Mouse (Mus musculus) G1E (cell line): ENCODE measurements around the gene Wfdc10. TPM values are rescaled to one million over a fixed set of nuclear protein-coding genes. Genes with fewer than 3 reads are reported as not detected.
"Not testable (repeated sequence)": the region's sequence is repeated elsewhere in the genome, so short reads cannot be mapped to it uniquely, and the experiment has no call there.

Source experiments
- ATAC-seq: 2 replicates; pipeline ENCODE4 v1.8.0; 2016; ENCODE audit warnings: mild to moderate bottlenecking; ENCODE audit not compliant: insufficient number of reproducible peaks, poor library complexity, low FRiP score, severe bottlenecking; ENCODE audit errors: extremely low read depth
- DNase-seq: peaks from one replicate; pipeline ENCODE4 v3.0.0; 2012; ENCODE audit warnings: low spot score
- H3K27me3 ChIP-seq: 2 replicates; pipeline ENCODE4 v1.6.1; 2012; ENCODE audit warnings: mild to moderate bottlenecking, low read length, inconsistent platforms; ENCODE audit not compliant: insufficient read depth
- H3K36me3 ChIP-seq: replicated peaks from 2 replicates; pipeline ENCODE3; 2012; ENCODE audit warnings: mild to moderate bottlenecking, inconsistent platforms
- H3K4me1 ChIP-seq: 2 replicates; pipeline ENCODE4 v1.6.1; 2012; ENCODE audit warnings: low read depth, low read length, inconsistent platforms, mixed read lengths; ENCODE audit not compliant: insufficient read depth
- H3K4me3 ChIP-seq: 2 replicates; pipeline ENCODE4 v1.5.1; 2012; ENCODE audit warnings: low read depth, mild to moderate bottlenecking, inconsistent platforms, low read length, moderate library complexity, mixed read lengths
- H3K9me3 ChIP-seq: replicated peaks from 2 replicates; pipeline ENCODE4 v1.6.1; 2012; ENCODE audit warnings: inconsistent platforms
- CTCF ChIP-seq: IDR thresholded peaks from 2 replicates; pipeline ENCODE4 v1.5.1; 2012; ENCODE audit warnings: low read depth, low read length, inconsistent platforms, mixed read lengths
- GATA1 ChIP-seq: IDR thresholded peaks from 2 replicates; pipeline ENCODE4 v1.6.1; 2012; ENCODE audit warnings: borderline replicate concordance, low read length, inconsistent platforms, mixed read lengths
- GATA2 ChIP-seq: IDR thresholded peaks from 2 replicates; pipeline ENCODE4 v1.6.1; 2012; ENCODE audit warnings: low read depth, low read length, inconsistent platforms, borderline replicate concordance
- POLR2AphosphoS5 ChIP-seq: IDR thresholded peaks from 2 replicates; pipeline ENCODE4 v1.6.1; 2012; ENCODE audit warnings: low read depth, low read length, inconsistent platforms; ENCODE audit not compliant: insufficient replicate concordance
- TAL1 ChIP-seq: conservative IDR thresholded peaks from 2 replicates; pipeline ENCODE4 v1.6.1; 2012; ENCODE audit warnings: low read depth, low read length, inconsistent platforms, mixed read lengths
- polyA plus RNA-seq: library from polyadenylated mRNA; stranded (reverse); fragments of >175 nt; gene quantifications from 2 replicates; pipeline ENCODE4 v1.2.3, GENCODE M21; 2012
- total RNA-seq, 2 experiments: library from RNA; stranded (forward) in 1 of 2; stranded (reverse) in 1 of 2; fragments of 200-1000 nt in 1 of 2; fragments of >200 nt in 1 of 2; fragmentation: Nextera tagmentation in 1 of 2; gene quantifications; 2 replicates each; pipeline ENCODE4 v1.2.3; 2014 to 2017

Gene Wfdc10
- total RNA-seq (2014; fragmentation: Nextera tagmentation) = not detected in 2 replicates
- total RNA-seq (2017) = 0.64 TPM in 1 of 2 replicates, not detected in the other
- not detected in 2 replicates for polyA plus RNA-seq

DNA sequence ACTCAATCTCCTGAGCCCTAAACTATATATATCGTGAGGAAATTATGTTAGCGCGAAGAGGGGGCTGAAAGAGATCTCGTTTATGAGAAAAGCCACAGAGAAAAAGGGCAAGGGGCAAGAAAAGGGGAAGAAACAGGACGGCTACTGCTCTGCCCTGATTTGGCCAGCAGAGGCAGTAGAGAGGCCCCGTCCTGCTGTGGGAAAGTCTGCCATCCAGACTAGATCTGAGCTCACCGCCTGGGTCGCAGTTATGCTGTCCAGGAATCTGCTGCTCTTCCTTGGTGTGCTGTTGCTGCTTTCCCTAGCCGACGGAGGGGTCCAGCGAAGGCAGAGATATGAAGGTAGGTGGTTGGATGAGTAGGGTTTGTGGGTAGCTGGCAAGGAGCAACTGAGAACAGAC is at the start of gene Wfdc10:
Gene Wfdc10 (plus strand): TSS at position 189 of the 400 bp plus-strand sequence.
- no peaks in the 10 kb centered on the region for H3K36me3 ChIP-seq
- TF ChIP-seq CTCF (peak; percentile 87), GATA2 (no peak)
- no peaks in the 10 kb centered on the region for H3K9me3 ChIP-seq
- 0 out of 2 replicates have a peak, but pooled peaks cover 3% of the 10 kb centered on the region for H3K4me1 ChIP-seq
- H3K27me3 ChIP-seq = no peaks in the 10 kb centered on the region
- ATAC-seq (peak; percentile 54; the same call in 1 of the 2 replicates), DNase-seq (peak; percentile 22)
- H3K4me3 ChIP-seq = no peak within 1 kb of the TSS

DNA sequence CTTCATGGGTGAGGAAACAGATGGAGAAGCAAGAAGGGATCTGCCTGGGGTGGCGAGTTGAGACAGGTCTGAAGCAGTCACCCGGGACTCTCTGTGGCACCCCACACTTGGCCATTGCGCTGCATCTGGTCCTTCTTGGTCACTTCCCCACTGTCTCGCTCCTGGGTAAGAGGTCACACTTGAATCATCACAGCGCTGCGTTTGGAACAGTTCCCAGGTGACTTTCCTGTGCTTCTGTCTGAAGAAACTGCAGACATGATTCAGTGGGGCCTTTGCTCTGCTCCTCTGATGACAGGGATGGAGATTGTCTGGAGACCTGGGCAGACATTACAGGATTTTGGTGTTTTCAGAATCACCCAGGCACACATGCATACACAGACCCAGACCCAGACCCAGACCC is 47.1 kb upstream of the Wfdc10 start:
- no peak for DNase-seq
- no peaks in the 10 kb centered on the region for H3K9me3 ChIP-seq
- ATAC-seq = no peak
- no peak for TF ChIP-seq GATA2
- TF ChIP-seq GATA1 = no peak
- no peak for TF ChIP-seq TAL1
- TF ChIP-seq POLR2AphosphoS5 = no peak
- TF ChIP-seq CTCF = no peak
- no peaks in the 10 kb centered on the region for H3K36me3 ChIP-seq
- no peaks in the 10 kb centered on the region for H3K4me1 ChIP-seq
- peaks cover 6% of the 10 kb centered on the region; the same call in 1 of the 2 replicates for H3K27me3 ChIP-seq
- no peak overlapping the region for H3K4me3 ChIP-seq

- H3K4me1 ChIP-seq, ATAC-seq, H3K36me3 ChIP-seq, H3K9me3 ChIP-seq, DNase-seq, H3K4me3 ChIP-seq, H3K27me3 ChIP-seq: not testable (repeated sequence)
Observed at GRCm38 (mm10) chr2:164613471-164613870, 42.4 kb upstream of the Wfdc10 start, which contains the start of the genes Wfdc6b and Wfdc8. Gene Wfdc6b, plus strand, starts transcription at chr2:164613522. Gene Wfdc8, minus strand, starts transcription at chr2:164613626.

- no peaks in the 10 kb centered on the region for H3K36me3 ChIP-seq
- H3K27me3 ChIP-seq = no peaks in the 10 kb centered on the region; the same call in 1 of the 2 replicates
- TF ChIP-seq GATA2 (no peak), TAL1 (no peak), POLR2AphosphoS5 (no peak), CTCF (no peak), GATA1 (no peak)
- ATAC-seq (no peak), DNase-seq (no peak)
- no peaks in the 10 kb centered on the region for H3K4me1 ChIP-seq
- no peak overlapping the region for H3K4me3 ChIP-seq
- no peaks in the 10 kb centered on the region for H3K9me3 ChIP-seq
Observed at GRCm38 (mm10) chr2:164615386-164615785, 40.5 kb upstream of the Wfdc10 start.

- TF ChIP-seq TAL1 = no peak
- no peak for TF ChIP-seq CTCF
- no peak for TF ChIP-seq POLR2AphosphoS5
- TF ChIP-seq GATA2 = no peak
- no peak for TF ChIP-seq GATA1
- no peak overlapping the region for H3K4me3 ChIP-seq
- H3K27me3 ChIP-seq = no peaks in the 10 kb centered on the region; the same call in 1 of the 2 replicates
- H3K4me1 ChIP-seq = no peaks in the 10 kb centered on the region
- H3K9me3 ChIP-seq = no peaks in the 10 kb centered on the region
- DNase-seq = no peak
- no peaks in the 10 kb centered on the region for H3K36me3 ChIP-seq
- ATAC-seq = no peak
Observed at GRCm38 (mm10) chr2:164619050-164619449, 36.8 kb upstream of the Wfdc10 start.

GRCm38 (mm10) chr2:164621775-164622174 is 34.1 kb upstream of the Wfdc10 start:
- H3K9me3 ChIP-seq = no peaks in the 10 kb centered on the region
- H3K27me3 ChIP-seq = no peaks in the 10 kb centered on the region; the same call in 1 of the 2 replicates
- DNase-seq (no peak), ATAC-seq (no peak)
- TF ChIP-seq POLR2AphosphoS5 = no peak
- no peak for TF ChIP-seq GATA2
- TF ChIP-seq TAL1 = no peak
- TF ChIP-seq CTCF = no peak
- TF ChIP-seq GATA1 = no peak
- no peaks in the 10 kb centered on the region for H3K4me1 ChIP-seq
- no peak overlapping the region for H3K4me3 ChIP-seq
- no peaks in the 10 kb centered on the region for H3K36me3 ChIP-seq

DNA sequence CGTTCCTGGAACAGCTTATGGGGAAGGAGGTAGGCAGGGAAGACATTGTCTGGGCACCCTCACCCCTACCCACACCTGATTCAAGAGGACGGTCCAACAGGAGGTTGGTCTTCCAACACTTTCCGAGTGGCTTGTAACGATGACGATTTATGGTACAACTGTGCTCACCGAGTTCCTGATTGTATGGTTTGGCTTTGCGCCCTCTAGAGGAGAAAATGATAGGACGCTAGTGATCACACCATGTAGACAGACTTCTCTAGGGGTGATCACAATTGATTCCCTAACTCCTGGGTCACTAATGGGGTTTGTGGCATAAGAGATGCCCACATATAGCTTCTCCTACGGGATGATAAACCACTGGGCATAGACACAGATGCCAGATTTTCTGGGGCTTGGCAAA is 20.6 kb upstream of the Wfdc10 start:
- Histone ChIP-seq H3K27me3 (0 out of 2 replicates have a peak, but pooled peaks cover 2% of the 10 kb centered on the region), H3K4me1 (no peaks in the 10 kb centered on the region), H3K4me3 (no peak overlapping the region), H3K36me3 (no peaks in the 10 kb centered on the region), H3K9me3 (no peaks in the 10 kb centered on the region)
- DNase-seq (no peak), ATAC-seq (no peak)
- TF ChIP-seq GATA1 (no peak), POLR2AphosphoS5 (no peak), GATA2 (no peak), TAL1 (no peak), CTCF (peak; percentile 5; the same call in 1 of the 2 replicates)
